Mouse (Mus musculus): ENCODE results near the gene Lyrm7.

GRCm38 (mm10) chr11:54784436-54784835 lies 76.3 kb downstream of the Lyrm7 start:
- TF ChIP-seq CTCF (IDR thresholded peaks at IDR 0.05; ENCODE audit: borderline replicate concordance, control insufficient read depth, extremely low read depth, insufficient read depth, low read length, poor library complexity): no peak
- TF ChIP-seq POLR2A (IDR thresholded peaks at IDR 0.05; ENCODE audit: control insufficient read depth, extremely low read depth, insufficient read depth, low read length, poor library complexity): no peak
